Mouse (Mus musculus): ENCODE data around the gene Adam30. TPM values are rescaled to one million over a fixed set of nuclear protein-coding genes. Genes with fewer than 3 reads are reported as not detected.

Gene Adam30
- total RNA-seq (2023) = 1 to 10 TPM in 1 of 2 experiments, under 1 TPM in 1; 0.75 to 1.8 TPM

DNA sequence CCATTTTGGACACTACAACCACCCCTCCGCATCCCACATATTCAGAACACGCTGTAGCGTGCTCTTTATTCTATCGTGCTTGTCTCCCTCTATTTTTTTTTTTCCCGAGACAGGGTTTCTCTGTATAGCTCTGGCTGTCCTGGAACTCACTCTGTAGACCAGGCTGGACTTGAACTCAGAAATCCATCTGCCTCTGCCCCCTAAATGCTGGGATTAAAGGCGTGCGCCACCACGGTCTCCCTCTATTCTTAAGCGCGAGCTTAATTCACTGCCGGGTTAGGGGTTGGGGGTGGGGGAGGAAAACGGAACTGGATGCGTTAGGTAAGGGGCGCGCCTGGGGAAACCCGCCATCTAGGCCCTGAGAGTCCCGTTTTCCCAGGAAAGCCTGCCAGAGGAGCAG, at the start of gene Adam30:
TSS of gene Adam30 (plus strand) at position 301 of the 400 bp plus-strand sequence.

Other genes starting within 250 kb of the Adam30 start
- 100 to 1,000 TPM; 233 to 282 TPM for gene Notch2, start 147.1 kb upstream of the Adam30 start, total RNA-seq (2023)
- not detected for gene Reg4, start 61.5 kb downstream of the Adam30 start, total RNA-seq (2023)
- gene Hmgcs2, start 119.8 kb downstream of the Adam30 start, total RNA-seq (2023) = under 1 TPM; 0.26 to 0.35 TPM
- 10 to 100 TPM; 13.3 TPM for gene Phgdh, start 179.4 kb downstream of the Adam30 start, total RNA-seq (2023)
- under 1 TPM; 0.15 to 0.46 TPM for gene Zfp697, start 221.8 kb downstream of the Adam30 start, total RNA-seq (2023)

Data from neutrophil, adult 83 days (primary cell).